Mouse (Mus musculus) neural tube, embryonic 10.5 days (tissue): ENCODE data around the gene Gm436.

ENCODE experiments used
- DNase-seq: peaks from one replicate; pipeline ENCODE4 v3.0.0-alpha.2; 2017; ENCODE audit warnings: low spot score; ENCODE audit errors: extremely low spot score

The Gm436 gene

DNA sequence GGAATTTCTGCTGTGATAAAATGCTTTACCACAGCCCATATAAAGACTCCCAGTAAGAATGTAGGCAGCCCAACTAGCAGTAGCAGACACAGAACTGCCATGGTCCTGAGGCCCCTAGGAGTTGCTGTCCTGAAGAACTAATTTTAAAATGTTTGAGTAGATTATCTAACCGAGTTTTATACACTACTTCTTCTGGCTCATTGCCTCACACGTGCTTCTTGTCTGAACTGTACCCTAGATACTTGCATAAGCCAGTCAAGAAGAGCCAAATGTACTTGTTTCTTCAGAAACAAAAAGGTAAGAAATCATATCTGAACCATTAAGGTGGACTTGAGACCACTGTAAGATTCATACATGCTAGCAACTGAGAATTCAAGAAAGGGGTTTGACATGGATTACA lies at the start of gene Gm436:
Gene Gm436 (minus strand): TSS at position 101 of the 400 bp plus-strand sequence.
- no peak for DNase-seq

DNA sequence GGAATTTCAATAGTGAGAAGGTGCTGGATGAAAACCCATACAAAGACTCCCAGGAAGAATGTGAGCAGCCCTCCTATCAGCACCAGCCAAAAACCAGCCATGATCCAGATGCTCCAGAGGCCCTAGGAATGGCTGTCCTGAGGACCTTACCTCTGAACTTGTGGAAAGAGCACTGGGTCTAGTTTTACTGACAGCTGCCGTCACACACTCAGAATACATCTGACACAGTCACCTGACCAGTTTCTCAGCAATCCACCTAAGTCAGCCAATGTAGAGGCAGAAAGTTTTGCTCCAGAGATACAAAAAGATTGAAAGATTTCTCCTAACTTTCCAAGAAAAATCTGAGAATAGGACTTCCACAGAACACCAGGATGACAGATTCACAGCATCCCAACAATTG lies 35.1 kb upstream of the Gm436 start, which contains the start of gene Gm13178:
Gene Gm13178 (minus strand): TSS at position 101 of the 400 bp plus-strand sequence.
- DNase-seq = no peak

DNA sequence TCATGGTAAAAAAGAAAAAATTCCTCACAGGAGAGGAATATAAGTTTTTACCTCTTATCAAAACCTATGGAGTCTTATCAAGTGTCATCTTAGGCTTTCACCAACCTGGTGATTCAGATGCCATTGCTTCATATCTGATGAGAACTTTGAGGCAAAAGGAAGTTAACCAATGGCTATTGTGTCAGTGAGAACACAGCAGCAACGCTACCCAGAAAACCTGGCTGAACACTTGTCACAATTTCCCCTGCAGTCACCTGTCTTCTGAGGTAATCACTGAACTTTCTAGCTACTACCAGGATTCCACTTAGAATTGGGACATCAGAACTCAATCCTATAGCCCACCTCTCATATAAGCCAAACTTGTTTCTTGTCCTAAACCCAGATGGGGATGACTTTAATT lies 33.5 kb upstream of the Gm436 start:
- no peak for DNase-seq

DNA sequence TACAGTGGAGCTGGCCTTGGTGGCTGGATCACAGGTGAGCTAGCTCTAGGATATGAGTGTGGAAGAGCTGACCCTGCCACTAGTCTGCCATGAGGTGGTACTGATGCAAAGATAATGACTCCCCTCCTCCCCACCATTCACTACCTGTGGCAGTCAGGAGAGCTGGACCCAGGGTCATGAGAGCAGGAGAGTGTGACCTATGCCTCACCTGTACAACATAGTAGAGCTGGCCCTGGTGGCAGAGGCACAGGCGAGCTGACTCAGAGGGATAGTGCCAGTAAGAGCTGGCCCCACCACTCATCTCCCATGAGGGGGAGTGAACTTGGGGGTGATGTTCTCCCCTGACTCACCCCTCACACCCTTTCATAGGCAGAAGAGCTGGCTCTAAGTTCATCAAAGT lies 32.1 kb upstream of the Gm436 start:
- DNase-seq = no peak

DNA sequence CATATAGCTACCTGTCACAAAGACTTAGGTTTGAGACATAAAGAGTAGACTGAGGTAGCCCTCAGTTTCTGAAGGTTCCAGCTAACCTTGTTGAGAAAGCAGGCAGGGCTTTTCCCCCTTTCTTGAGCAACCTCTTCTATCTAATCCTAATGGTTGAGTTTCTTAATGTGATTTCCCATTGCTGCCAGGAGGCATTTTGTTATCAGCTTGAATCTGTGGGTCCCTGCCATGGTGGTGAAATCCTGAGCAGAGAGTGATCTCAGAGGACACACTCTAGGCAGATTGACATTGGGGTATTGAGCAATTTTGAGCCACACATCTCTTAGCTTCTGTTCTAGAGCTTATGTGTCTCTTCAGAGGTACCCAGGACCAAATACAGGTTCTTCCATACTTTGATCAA lies 47.9 kb downstream of the Gm436 start:
- DNase-seq = no peak
